In genomic region chr6:8948131-8948470, GRCm38 (mm10) we compare ENCODE assay signal across 9 mouse cellular contexts. TPM values are rescaled to one million over a fixed set of nuclear protein-coding genes. Genes with fewer than 3 reads are reported as not detected.
A peak's percentile ranks its signal among the peaks of the same experiment; 100 is the strongest.
DNase-seq lines count a peak whose midpoint lies in the region; ATAC-seq and TF ChIP-seq lines count a peak whose summit lies in the region.
"Had no signal": no experiment of that assay in that cellular context is flagged by ENCODE, and none has a peak within 500 bp of the region (broad histone marks: within the 10 kb centered on the region; RNA-seq: fewer than 3 reads in every experiment).

TSS of gene Nxph1 (plus strand) at chr6:8948431.

- H3K4me3 ChIP-seq in heart, embryonic 13.5 days = peak within 1 kb of the TSS; percentile 37
- H3K4me3 ChIP-seq in hindbrain, embryonic 13.5 days = peak within 1 kb of the TSS; percentile 64
- H3K4me3 ChIP-seq in liver, embryonic 15.5 days (replicated peaks) = no peak within 1 kb of the TSS

- H3K9me3 ChIP-seq in heart, embryonic 13.5 days = no peaks in the 10 kb centered on the region
- H3K9me3 ChIP-seq in hindbrain, embryonic 13.5 days = no peaks in the 10 kb centered on the region
- H3K9me3 ChIP-seq in liver, embryonic 15.5 days (replicated peaks) = no peaks in the 10 kb centered on the region
- H3K9me3 ChIP-seq: G1E had no signal

- no peaks in the 10 kb centered on the region for H3K36me3 ChIP-seq in heart, embryonic 13.5 days
- H3K36me3 ChIP-seq in hindbrain, embryonic 13.5 days = no peaks in the 10 kb centered on the region
- H3K36me3 ChIP-seq in liver, embryonic 15.5 days (replicated peaks) = no peaks in the 10 kb centered on the region
- H3K36me3 ChIP-seq: G1E had no signal

- intact Hi-C loops in heart, postnatal 25 days (cut with DNase I) = no loop called here

- H3K27me3 ChIP-seq in heart, embryonic 13.5 days (replicated peaks) = peaks cover 71% of the 10 kb centered on the region
- peaks cover 59% of the 10 kb centered on the region for H3K27me3 ChIP-seq in hindbrain, embryonic 13.5 days
- H3K27me3 ChIP-seq in liver, embryonic 15.5 days = peaks cover 61% of the 10 kb centered on the region

- no peak for ATAC-seq in heart, embryonic 13.5 days (ENCODE audit: extremely low read depth, insufficient number of reproducible peaks, low FRiP score, low TSS enrichment)
- ATAC-seq in hindbrain, embryonic 13.5 days (ENCODE audit: low FRiP score) = peak; percentile 31
- no peak for ATAC-seq in liver, embryonic 15.5 days (ENCODE audit: insufficient read depth)

- no peak for TF ChIP-seq CTCF in brain, embryonic 14.5 days (IDR thresholded peaks at IDR 0.05; ENCODE audit: borderline replicate concordance, extremely low read depth, insufficient read depth, insufficient read length)

- 3% methylated on average over 16 of the region's 16 CpGs for WGBS in heart, embryonic 13.5 days
- WGBS in hindbrain, embryonic 13.5 days = under 1% methylated on average over 16 of the region's 16 CpGs
- WGBS in liver, embryonic 15.5 days (ENCODE audit: insufficient replicate concordance) = 6% methylated on average over 16 of the region's 16 CpGs

- no peak for DNase-seq in heart, postnatal 25 days (ENCODE audit: low spot score)
- DNase-seq in brain, embryonic 14.5 days (ENCODE audit: low read depth) = peak; percentile 25
- DNase-seq in frontal cortex, postnatal 10 days (ENCODE audit: low spot score in 2 of 2) = no peak
- DNase-seq in thymus, postnatal 25 days = no peak
- DNase-seq in adrenal gland, postnatal 25 days = no peak

- H3K4me2 ChIP-seq in heart, embryonic 13.5 days = peak within 1 kb of the TSS; percentile 67
- peak within 1 kb of the TSS; percentile 84 for H3K4me2 ChIP-seq in hindbrain, embryonic 13.5 days
- H3K4me2 ChIP-seq in liver, embryonic 15.5 days = peak within 1 kb of the TSS; percentile 21; the same call in 1 of the 2 replicates

- H3K27ac ChIP-seq in heart, embryonic 13.5 days (replicated peaks) = no peak within 1 kb of the TSS
- H3K27ac ChIP-seq in hindbrain, embryonic 13.5 days = peak within 1 kb of the TSS; percentile 95
- no peak within 1 kb of the TSS for H3K27ac ChIP-seq in liver, embryonic 15.5 days (replicated peaks)

- no peak for TF ChIP-seq POLR2A in brain, embryonic 14.5 days (IDR thresholded peaks at IDR 0.05; ENCODE audit: borderline replicate concordance, extremely low read depth, insufficient read depth, insufficient read length, poor library complexity, severe bottlenecking)

- H3K4me1 ChIP-seq in heart, embryonic 13.5 days = peaks cover 30% of the 10 kb centered on the region
- peaks cover 40% of the 10 kb centered on the region for H3K4me1 ChIP-seq in hindbrain, embryonic 13.5 days (replicated peaks)
- H3K4me1 ChIP-seq in liver, embryonic 15.5 days (replicated peaks) = 0 out of 2 replicates have a peak, but pooled peaks cover 3% of the 10 kb centered on the region

- no peak within 1 kb of the TSS for H3K9ac ChIP-seq in heart, embryonic 13.5 days
- H3K9ac ChIP-seq in hindbrain, embryonic 13.5 days = peak within 1 kb of the TSS; percentile 85
- no peak within 1 kb of the TSS for H3K9ac ChIP-seq in liver, embryonic 15.5 days

RNA-seq across cellular contexts. Expression of gene Nxph1, which starts in this region (rescaled TPM):
- 0.09 and 0.15 TPM in 2 replicates for polyA plus RNA-seq in heart, embryonic 13.5 days (2015; fragmentation: Nextera tagmentation; extraction: Ambion mirVana)
- total RNA-seq in heart, postnatal 25 days (2021) = not detected
- polyA plus RNA-seq in brain, embryonic 14.5 days (2012; rRNA removed) = 32.0 and 42.6 TPM in 2 replicates
- polyA plus RNA-seq in hindbrain, embryonic 13.5 days (2015; fragmentation: Nextera tagmentation; extraction: Ambion mirVana) = 73.9 and 83.4 TPM in 2 replicates
- 0.07 and 0.12 TPM in 2 replicates for polyA plus RNA-seq in liver, embryonic 15.5 days (2015; fragmentation: Nextera tagmentation; extraction: Ambion mirVana)
- total RNA-seq in adrenal gland, postnatal 25 days (2021) = 0.43 and 1.2 TPM in 2 replicates
- polyA plus RNA-seq: G1E had no signal

Comparison
In these comparisons a context has a peak if more than half of its experiments do, and no peak if none do; other contexts are left out.
1. RNA of gene Nxph1 (polyA plus RNA-seq): 73.9 to 83.4 TPM in hindbrain, embryonic 13.5 days and 32.0 to 42.6 TPM in brain, embryonic 14.5 days; 0.09 to 0.15 TPM in heart, embryonic 13.5 days and 0.07 to 0.12 TPM in liver, embryonic 15.5 days; every median in the first group is over 10 times any median in the second.
2. H3K4me2 ChIP-seq: peak in every context shown above with its lines; median percentile 84 in hindbrain, embryonic 13.5 days; 67 in heart, embryonic 13.5 days; 21 in liver, embryonic 15.5 days.